Mouse (Mus musculus) liver, embryonic 13.5 days (tissue): ENCODE results near the gene Mettl6. TPM values are rescaled to one million over a fixed set of nuclear protein-coding genes. Genes with fewer than 3 reads are reported as not detected.

ENCODE experiments used
- ATAC-seq: fragments of 200-750 bp; cut with Nextera tagmentation; 2 replicates; pipeline ENCODE4 v1.8.0; 2017; ENCODE audit warnings: low read depth, mild to moderate bottlenecking, moderate number of reproducible peaks, moderate library complexity
- DNase-seq: peaks from one replicate; pipeline ENCODE4 v3.0.0; 2022
- H3K27ac ChIP-seq: fragments of 300-500 bp; sonication (generic); 2 replicates; pipeline ENCODE4 v1.5.1; 2015; ENCODE audit warnings: moderate library complexity, mild to moderate bottlenecking, inconsistent platforms
- H3K27me3 ChIP-seq: fragments of 300-500 bp; sonication (generic); 2 replicates; pipeline ENCODE4 v1.6.1; 2015; ENCODE audit warnings: mild to moderate bottlenecking, inconsistent platforms
- H3K36me3 ChIP-seq: fragments of 300-500 bp; sonication (generic); 2 replicates; pipeline ENCODE4 v1.6.1; 2015; ENCODE audit warnings: mild to moderate bottlenecking, inconsistent platforms
- H3K4me1 ChIP-seq: fragments of 300-500 bp; sonication (generic); replicated peaks from 2 replicates; pipeline ENCODE4 v1.6.1; 2015; ENCODE audit warnings: inconsistent platforms
- H3K4me2 ChIP-seq: fragments of 300-500 bp; sonication (generic); 2 replicates; pipeline ENCODE4 v1.6.1; 2015; ENCODE audit warnings: inconsistent platforms, mild to moderate bottlenecking, moderate library complexity
- H3K4me3 ChIP-seq: fragments of 300-500 bp; sonication (generic); replicated peaks from 2 replicates; pipeline ENCODE4 v1.5.1; 2015; ENCODE audit warnings: mild to moderate bottlenecking, inconsistent platforms
- H3K9ac ChIP-seq: fragments of 300-500 bp; sonication (generic); 2 replicates; pipeline ENCODE4 v1.6.1; 2015; ENCODE audit warnings: mild to moderate bottlenecking, inconsistent platforms
- H3K9me3 ChIP-seq: fragments of 300-500 bp; sonication (generic); replicated peaks from 2 replicates; pipeline ENCODE4 v1.6.1; 2016; ENCODE audit warnings: inconsistent platforms
- WGBS: fragments of 180-500 bp; shearing (Covaris S2); methylation state at CpG from one replicate; pipeline ENCODE4 v1.1.7; 2015; ENCODE audit not compliant: insufficient replicate concordance; 5-methylcytosine and 5-hydroxymethylcytosine counted together
- polyA plus RNA-seq: library from polyadenylated mRNA; unstranded; fragments of >200 nt; fragmentation: Nextera tagmentation; extraction: Ambion mirVana; gene quantifications from 2 replicates; pipeline ENCODE4 v1.2.1, GENCODE M21; 2015

Mettl6 gene
- polyA plus RNA-seq, 1 experiment from 2014 or later = 36.5 TPM

GRCm38 (mm10) chr14:31509911-31510310, 15.1 kb upstream of the Mettl6 start:
- Histone ChIP-seq H3K36me3 (peaks cover 68% of the 10 kb centered on the region), H3K4me1 (no peaks in the 10 kb centered on the region), H3K9me3 (no peaks in the 10 kb centered on the region), H3K27me3 (no peaks in the 10 kb centered on the region), H3K4me2 (no peak overlapping the region), H3K27ac (no peak overlapping the region), H3K9ac (no peak overlapping the region), H3K4me3 (no peak overlapping the region)
- 93% methylated on average over 2 of the region's 2 CpGs for WGBS
- no peak for ATAC-seq
- DNase-seq = no peak

DNA sequence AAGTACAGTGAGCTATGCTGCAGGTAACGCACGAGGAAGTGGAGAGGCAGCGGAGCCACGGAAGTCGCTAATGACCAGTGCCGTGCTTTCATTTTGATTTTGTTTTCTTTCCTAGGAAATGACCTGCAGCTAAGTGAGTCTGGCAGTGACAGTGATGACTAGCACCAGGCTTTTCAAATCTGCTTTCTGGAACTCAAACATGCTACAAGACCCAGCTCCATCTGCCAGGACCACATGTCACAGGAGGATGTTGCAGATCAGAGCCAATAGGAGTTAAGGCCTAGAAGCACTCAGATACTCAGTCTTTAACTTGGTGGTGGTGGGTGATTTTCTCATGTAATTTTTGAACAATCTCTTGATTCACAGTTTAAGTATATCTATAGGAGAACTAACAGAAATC, 11.6 kb upstream of the Mettl6 start:
- ATAC-seq = no peak
- no peak overlapping the region for H3K27ac ChIP-seq
- WGBS = 95% methylated on average over 6 of the region's 6 CpGs

DNA sequence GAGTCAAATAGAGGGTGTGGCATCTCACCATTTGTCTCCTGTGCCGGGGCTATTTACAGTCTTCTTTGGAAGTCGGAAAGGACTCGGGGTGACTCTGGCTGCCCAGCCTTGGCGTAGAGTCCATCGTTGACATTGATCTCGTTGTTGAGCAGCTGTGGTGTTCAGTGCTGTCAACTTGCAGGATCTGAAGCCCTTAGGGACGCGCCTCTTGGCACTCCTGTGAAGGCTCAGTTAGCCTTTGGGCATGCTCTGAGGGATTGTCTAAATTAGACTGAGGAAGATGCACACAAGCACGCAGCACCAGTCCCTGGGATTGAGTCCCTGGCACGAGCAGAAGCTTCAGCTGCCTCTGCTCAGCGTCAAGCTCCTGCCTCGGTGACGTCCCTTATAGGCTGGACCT, 8.6 kb upstream of the Mettl6 start:
- Histone ChIP-seq H3K4me2 (no peak overlapping the region), H3K27ac (no peak overlapping the region), H3K9me3 (no peaks in the 10 kb centered on the region), H3K9ac (no peak overlapping the region), H3K27me3 (no peaks in the 10 kb centered on the region), H3K36me3 (peaks cover 97% of the 10 kb centered on the region), H3K4me1 (peaks cover 4% of the 10 kb centered on the region), H3K4me3 (no peak overlapping the region)
- DNase-seq = no peak
- no peak for ATAC-seq
- WGBS = 86% methylated on average over 13 of the region's 13 CpGs

More for the DNA sequence above, 11.6 kb upstream of the Mettl6 start:
- no peak for DNase-seq
- peaks cover 94% of the 10 kb centered on the region for H3K36me3 ChIP-seq
- H3K4me2 ChIP-seq = no peak overlapping the region
- no peak overlapping the region for H3K9ac ChIP-seq
- H3K4me1 ChIP-seq = no peaks in the 10 kb centered on the region
- no peaks in the 10 kb centered on the region for H3K27me3 ChIP-seq
- no peaks in the 10 kb centered on the region for H3K9me3 ChIP-seq
- no peak overlapping the region for H3K4me3 ChIP-seq

GRCm38 (mm10) chr14:31499526-31499925, 4.7 kb upstream of the Mettl6 start:
- Histone ChIP-seq H3K36me3 (peaks cover 71% of the 10 kb centered on the region), H3K4me3 (no peak overlapping the region), H3K4me1 (peaks cover 33% of the 10 kb centered on the region), H3K27me3 (no peaks in the 10 kb centered on the region), H3K9ac (no peak overlapping the region), H3K4me2 (no peak overlapping the region), H3K9me3 (no peaks in the 10 kb centered on the region), H3K27ac (no peak overlapping the region)
- ATAC-seq = no peak
- no peak for DNase-seq
- 83% methylated on average over 1 of the region's 1 CpGs for WGBS

DNA sequence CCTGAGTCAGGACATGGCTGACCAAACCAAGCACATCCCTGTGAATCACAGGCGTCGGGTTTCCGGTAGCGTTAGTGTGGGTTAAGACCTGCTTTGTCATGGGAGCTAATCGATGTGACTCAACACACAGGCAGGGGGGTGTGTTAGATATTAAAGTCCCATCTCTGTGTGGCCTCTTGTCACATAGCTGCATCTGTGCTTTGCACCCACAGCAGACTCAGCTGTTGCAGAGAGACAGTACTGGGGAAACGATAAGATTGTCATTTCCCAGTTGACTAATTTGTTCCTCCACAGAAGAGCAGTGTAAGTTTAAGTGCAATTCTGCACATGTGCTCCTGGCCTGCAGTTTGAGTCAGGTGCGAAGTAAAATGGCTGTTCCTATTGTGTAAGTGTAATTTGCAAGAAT, 1.4 kb upstream of the Mettl6 start:
- Histone ChIP-seq H3K9ac (peak overlapping the region; percentile 92), H3K27me3 (no peaks in the 10 kb centered on the region), H3K9me3 (no peaks in the 10 kb centered on the region), H3K36me3 (peaks cover 59% of the 10 kb centered on the region), H3K4me2 (peak overlapping the region; percentile 84), H3K4me3 (peak overlapping the region; percentile 88), H3K4me1 (peaks cover 51% of the 10 kb centered on the region), H3K27ac (peak overlapping the region; percentile 89)
- DNase-seq (peak; percentile 81), ATAC-seq (peak; percentile 88)
- 8% methylated on average over 7 of the region's 7 CpGs for WGBS

GRCm38 (mm10) chr14:31495538-31495937, 698 bp upstream of the Mettl6 start:
- H3K27me3 ChIP-seq = no peaks in the 10 kb centered on the region
- peak overlapping the region; percentile 84 for H3K4me2 ChIP-seq
- H3K36me3 ChIP-seq = peaks cover 57% of the 10 kb centered on the region
- DNase-seq (no peak), ATAC-seq (no peak)
- no peaks in the 10 kb centered on the region for H3K9me3 ChIP-seq
- H3K4me3 ChIP-seq = peak overlapping the region; percentile 88
- WGBS = 1% methylated on average over 8 of the region's 8 CpGs
- H3K9ac ChIP-seq = peak overlapping the region; percentile 92
- H3K4me1 ChIP-seq = peaks cover 51% of the 10 kb centered on the region
- peak overlapping the region; percentile 89 for H3K27ac ChIP-seq

GRCm38 (mm10) chr14:31494349-31494974, 378 bp downstream of the Mettl6 start, which contains the start of gene Eaf1:
Eaf1 (plus strand) TSS chr14:31494399.
- under 1% methylated on average over 37 of the region's 37 CpGs for WGBS
- Histone ChIP-seq H3K27ac (peak within 1 kb of the TSS; percentile 89), H3K27me3 (no peaks in the 10 kb centered on the region), H3K4me2 (peak within 1 kb of the TSS; percentile 84), H3K9ac (peak within 1 kb of the TSS; percentile 92), H3K36me3 (peaks cover 56% of the 10 kb centered on the region), H3K4me3 (peak within 1 kb of the TSS; percentile 88), H3K4me1 (peaks cover 51% of the 10 kb centered on the region), H3K9me3 (no peaks in the 10 kb centered on the region)
- DNase-seq (no peak), ATAC-seq (peak; percentile 26)

GRCm38 (mm10) chr14:31493901-31494300, 939 bp downstream of the Mettl6 start:
- Histone ChIP-seq H3K4me1 (peaks cover 51% of the 10 kb centered on the region), H3K27me3 (no peaks in the 10 kb centered on the region), H3K36me3 (peaks cover 56% of the 10 kb centered on the region), H3K4me3 (peak overlapping the region; percentile 88), H3K9me3 (no peaks in the 10 kb centered on the region), H3K27ac (peak overlapping the region; percentile 89), H3K4me2 (peak overlapping the region; percentile 84), H3K9ac (peak overlapping the region; percentile 92)
- ATAC-seq (no peak), DNase-seq (no peak)
- WGBS = 23% methylated on average over 9 of the region's 9 CpGs

DNA sequence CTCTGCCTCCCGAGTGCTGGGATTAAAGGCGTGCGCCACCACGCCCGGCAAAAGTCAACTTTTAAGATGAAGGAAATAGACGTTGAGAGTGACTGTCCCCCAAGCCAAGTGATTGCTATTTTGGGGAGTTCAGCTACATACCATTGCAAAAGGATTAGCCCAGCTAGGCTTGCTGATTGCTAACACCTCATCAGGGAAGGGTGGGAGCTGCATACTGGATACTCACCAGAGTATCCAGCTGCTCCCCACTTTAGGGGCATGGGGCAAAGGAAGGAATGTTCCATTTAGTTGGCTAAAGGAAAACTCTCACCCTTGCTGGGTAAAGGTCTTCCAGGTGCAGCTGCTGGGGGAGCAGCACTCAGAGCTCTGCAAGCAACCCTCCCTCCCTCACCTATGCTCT, 6.8 kb downstream of the Mettl6 start:
- peaks cover 88% of the 10 kb centered on the region for H3K36me3 ChIP-seq
- WGBS = 86% methylated on average over 6 of the region's 6 CpGs

DNA sequence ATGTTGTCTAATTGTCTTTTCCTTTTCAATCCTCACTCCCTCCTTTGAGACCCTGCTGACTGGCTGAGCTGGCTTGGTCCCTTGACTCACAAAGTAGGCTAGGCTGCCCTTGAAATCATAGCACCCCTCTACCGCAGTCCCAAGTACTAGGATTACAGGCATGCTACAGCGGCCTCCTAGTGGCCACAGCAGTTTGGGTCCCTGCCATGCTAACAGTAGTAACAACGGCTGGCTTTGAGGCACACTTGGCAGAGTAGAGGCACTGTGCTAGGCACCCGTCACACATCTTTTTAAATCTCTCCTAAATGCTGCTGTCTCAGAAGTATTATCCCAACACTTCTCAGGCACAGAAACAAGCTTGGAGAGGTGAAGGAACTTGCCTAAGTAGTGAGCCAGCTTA, 8.4 kb downstream of the Mettl6 start:
- H3K27me3 ChIP-seq = no peaks in the 10 kb centered on the region
- no peak overlapping the region for H3K27ac ChIP-seq
- H3K4me2 ChIP-seq = no peak overlapping the region
- H3K36me3 ChIP-seq = peaks cover 90% of the 10 kb centered on the region
- H3K4me1 ChIP-seq = no peaks in the 10 kb centered on the region
- DNase-seq = no peak
- H3K4me3 ChIP-seq = no peak overlapping the region
- no peaks in the 10 kb centered on the region for H3K9me3 ChIP-seq
- ATAC-seq = no peak
- 84% methylated on average over 4 of the region's 4 CpGs for WGBS
- no peak overlapping the region for H3K9ac ChIP-seq

More for the DNA sequence above, 6.8 kb downstream of the Mettl6 start:
- Histone ChIP-seq H3K27me3 (no peaks in the 10 kb centered on the region), H3K4me2 (no peak overlapping the region), H3K4me1 (peaks cover 7% of the 10 kb centered on the region), H3K9ac (no peak overlapping the region), H3K27ac (no peak overlapping the region), H3K9me3 (no peaks in the 10 kb centered on the region), H3K4me3 (no peak overlapping the region)
- DNase-seq = no peak
- ATAC-seq = no peak

DNA sequence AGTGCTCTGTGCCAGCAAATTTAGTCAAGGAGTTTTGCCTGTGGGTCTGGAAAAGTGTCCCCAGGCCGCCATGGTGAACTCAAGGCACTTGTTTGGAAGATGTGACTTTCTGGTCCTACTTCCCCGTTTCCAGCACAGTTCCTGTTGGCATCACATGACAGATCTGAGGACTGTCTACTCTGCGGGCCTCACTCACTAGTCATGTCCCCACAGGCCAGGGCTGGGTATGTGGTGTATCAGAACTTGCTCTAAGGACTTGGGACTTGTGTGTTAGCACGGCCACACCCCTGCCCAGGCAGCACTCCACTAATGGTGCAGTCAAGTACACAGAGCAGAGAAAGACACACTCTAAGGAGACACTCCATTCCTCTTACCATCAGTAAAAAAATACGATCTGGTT, 12.4 kb downstream of the Mettl6 start:
- DNase-seq = no peak
- Histone ChIP-seq H3K4me3 (no peak overlapping the region), H3K27ac (no peak overlapping the region), H3K9ac (no peak overlapping the region), H3K4me1 (no peaks in the 10 kb centered on the region), H3K4me2 (no peak overlapping the region), H3K27me3 (no peaks in the 10 kb centered on the region), H3K36me3 (peaks cover 96% of the 10 kb centered on the region), H3K9me3 (no peaks in the 10 kb centered on the region)
- ATAC-seq = no peak
- WGBS = 68% methylated on average over 5 of the region's 5 CpGs

DNA sequence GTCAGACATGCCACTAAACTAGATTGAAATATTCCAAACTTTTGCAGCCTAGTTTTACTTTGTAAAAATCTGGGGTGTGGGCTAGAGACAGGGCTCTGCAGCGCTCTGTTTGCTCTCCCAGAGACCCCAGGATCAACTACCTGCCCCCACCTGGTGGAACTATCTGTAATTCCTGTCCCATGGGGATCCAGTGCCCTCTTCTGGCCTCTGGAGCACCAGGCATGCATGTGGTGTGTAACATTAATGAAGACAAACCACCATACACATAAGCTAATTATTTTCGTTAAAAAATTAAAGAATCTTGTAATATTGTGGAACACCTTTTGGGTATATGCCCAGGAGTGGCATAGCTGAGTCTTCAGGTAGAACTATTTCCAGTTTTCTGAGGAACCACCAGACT, 21.5 kb downstream of the Mettl6 start:
- WGBS = 64% methylated on average over 2 of the region's 2 CpGs

More for the DNA sequence above, 21.5 kb downstream of the Mettl6 start:
- H3K9ac ChIP-seq = no peak overlapping the region
- DNase-seq = no peak
- H3K27me3 ChIP-seq = no peaks in the 10 kb centered on the region
- no peak overlapping the region for H3K4me2 ChIP-seq
- ATAC-seq = no peak
- H3K4me3 ChIP-seq = no peak overlapping the region
- H3K9me3 ChIP-seq = no peaks in the 10 kb centered on the region
- no peaks in the 10 kb centered on the region for H3K4me1 ChIP-seq
- peaks cover 6% of the 10 kb centered on the region; the same call in 1 of the 2 replicates for H3K36me3 ChIP-seq
- H3K27ac ChIP-seq = no peak overlapping the region
